Mouse (Mus musculus) intestine, embryonic 14.5 days (tissue): ENCODE measurements at regions not wholly inside any gene's neighbourhood (a gene's known extent, or its start where the extent isn't known, plus 50 kb on each side); places are given as distances from the start of the nearest gene placed in this dataset.

Experiments used
- ATAC-seq: fragments of 200-750 bp; cut with Nextera tagmentation; replicated peaks from 2 replicates; pipeline ENCODE4 v1.8.0; 2017; ENCODE audit warnings: low read depth, moderate number of reproducible peaks, moderate TSS enrichment, moderate library complexity; ENCODE audit not compliant: low FRiP score, low TSS enrichment
- DNase-seq: peaks from one replicate; pipeline ENCODE4 v3.0.0-alpha.2; 2018; ENCODE audit warnings: low spot score
- H3K27ac ChIP-seq: fragments of 300-500 bp; sonication (generic); 2 replicates; pipeline ENCODE4 v1.5.1; 2014; ENCODE audit warnings: low read depth, mild to moderate bottlenecking, control low read depth
- H3K27me3 ChIP-seq: fragments of 300-500 bp; sonication (generic); replicated peaks from 2 replicates; pipeline ENCODE4 v1.6.1; 2014; ENCODE audit warnings: low read length, control low read depth; ENCODE audit not compliant: control insufficient read depth, insufficient read depth
- H3K36me3 ChIP-seq: fragments of 300-500 bp; sonication (generic); 2 replicates; pipeline ENCODE4 v1.6.1; 2014; ENCODE audit warnings: low read length, control low read depth; ENCODE audit not compliant: control insufficient read depth, insufficient read depth
- H3K4me1 ChIP-seq: fragments of 300-500 bp; sonication (generic); replicated peaks from 2 replicates; pipeline ENCODE4 v1.6.1; 2014; ENCODE audit warnings: low read length, control low read depth, mixed read lengths; ENCODE audit not compliant: control insufficient read depth, insufficient read depth
- H3K4me2 ChIP-seq: fragments of 300-500 bp; sonication (generic); 2 replicates; pipeline ENCODE4 v1.6.1; 2014; ENCODE audit warnings: low read length
- H3K4me3 ChIP-seq: fragments of 300-500 bp; sonication (generic); 2 replicates; pipeline ENCODE4 v1.5.1; 2014; ENCODE audit warnings: low read depth, low read length, control low read depth, mixed read lengths
- H3K9ac ChIP-seq: fragments of 300-500 bp; sonication (generic); 2 replicates; pipeline ENCODE4 v1.6.1; 2014; ENCODE audit warnings: mild to moderate bottlenecking, low read length
- H3K9me3 ChIP-seq: fragments of 300-500 bp; sonication (generic); 2 replicates; pipeline ENCODE4 v1.6.1; 2016; ENCODE audit warnings: low read length, control low read depth; ENCODE audit not compliant: control insufficient read depth
- WGBS: fragments of 180-500 bp; shearing (Covaris S2); extraction: QIAGEN DNeasy Blood & Tissue Kit; methylation state at CpG from one replicate; pipeline ENCODE4 v1.1.7; 2014; 5-methylcytosine and 5-hydroxymethylcytosine counted together

DNA sequence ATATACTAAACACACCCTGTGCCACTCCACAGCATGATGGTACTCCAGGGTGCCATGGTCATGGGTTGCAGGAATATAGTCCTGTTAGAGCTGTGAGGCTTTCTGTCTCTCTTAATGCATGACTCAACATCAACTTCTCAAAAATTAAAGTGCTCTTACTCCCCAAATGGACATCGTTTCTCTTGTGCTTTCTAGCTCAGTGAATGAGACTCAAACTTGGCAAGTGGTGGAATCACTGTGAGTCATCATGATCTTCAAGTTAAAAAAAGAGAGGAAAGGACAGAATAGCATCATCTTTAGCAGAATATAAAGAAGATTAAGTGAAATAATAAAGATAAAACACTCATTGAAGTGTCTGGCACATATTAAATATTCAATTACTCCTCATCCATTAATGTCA lies 459.3 kb downstream of the Ppargc1a start:
- H3K9me3 ChIP-seq, result no peaks in the 10 kb centered on the region
- ATAC-seq, result no peak
- WGBS, result 86% methylated on average over 1 of the region's 1 CpGs

DNA sequence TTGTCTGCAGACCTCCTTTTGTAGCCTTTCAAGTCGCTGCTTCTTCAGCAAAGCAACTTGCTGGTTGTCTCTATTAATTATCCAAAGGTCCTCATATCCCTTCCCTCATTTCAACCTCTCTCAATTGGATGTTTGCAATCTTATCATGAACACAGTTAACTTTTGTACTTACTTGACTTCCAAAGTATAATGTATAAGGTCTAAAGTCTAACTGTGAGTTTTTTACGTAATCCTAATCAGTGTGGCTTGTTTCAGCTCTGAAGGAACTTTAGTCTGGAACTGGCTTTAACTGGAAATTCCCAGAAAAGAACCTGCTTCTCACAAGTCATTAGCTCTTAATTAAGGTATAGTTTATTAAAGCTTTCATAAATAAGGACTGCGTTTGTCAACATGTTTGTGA lies 467.6 kb downstream of the Ppargc1a start:
- 77% methylated on average over 3 of the region's 3 CpGs for WGBS
- DNase-seq, result no peak
- Histone ChIP-seq H3K36me3 (no peaks in the 10 kb centered on the region), H3K4me2 (no peak overlapping the region), H3K9ac (no peak overlapping the region), H3K4me3 (no peak overlapping the region), H3K27ac (no peak overlapping the region), H3K4me1 (no peaks in the 10 kb centered on the region), H3K9me3 (no peaks in the 10 kb centered on the region), H3K27me3 (no peaks in the 10 kb centered on the region)
- ATAC-seq, result no peak

More for the DNA sequence above, 459.3 kb downstream of the Ppargc1a start:
- Histone ChIP-seq H3K4me3 (no peak overlapping the region), H3K36me3 (no peaks in the 10 kb centered on the region), H3K4me1 (no peaks in the 10 kb centered on the region), H3K27me3 (no peaks in the 10 kb centered on the region), H3K4me2 (no peak overlapping the region), H3K9ac (no peak overlapping the region), H3K27ac (no peak overlapping the region)
- no peak for DNase-seq

- Histone ChIP-seq H3K27me3 (no peaks in the 10 kb centered on the region), H3K36me3 (no peaks in the 10 kb centered on the region), H3K27ac (no peak overlapping the region), H3K4me1 (no peaks in the 10 kb centered on the region), H3K9ac (no peak overlapping the region), H3K4me3 (no peak overlapping the region), H3K9me3 (no peaks in the 10 kb centered on the region), H3K4me2 (no peak overlapping the region)
- ATAC-seq (no peak), DNase-seq (no peak)
- 53% methylated on average over 8 of the region's 8 CpGs for WGBS
Observed at GRCm38 (mm10) chr5:51072674-51073468, 494.7 kb downstream of the Ppargc1a start.

- WGBS, result 55% methylated on average over 2 of the region's 2 CpGs
- no peak for ATAC-seq
Observed at GRCm38 (mm10) chr5:51072146-51072545, 495.4 kb downstream of the Ppargc1a start.

GRCm38 (mm10) chr5:51069668-51070067 lies 497.9 kb downstream of the Ppargc1a start:
- DNase-seq (no peak), ATAC-seq (no peak)
- Histone ChIP-seq H3K9me3 (no peaks in the 10 kb centered on the region), H3K27ac (no peak overlapping the region), H3K4me1 (no peaks in the 10 kb centered on the region), H3K9ac (no peak overlapping the region), H3K4me3 (no peak overlapping the region), H3K27me3 (no peaks in the 10 kb centered on the region), H3K36me3 (no peaks in the 10 kb centered on the region), H3K4me2 (no peak overlapping the region)
- WGBS, result 58% methylated on average over 1 of the region's 1 CpGs

More at GRCm38 (mm10) chr5:51072146-51072545, 495.4 kb downstream of the Ppargc1a start:
- Histone ChIP-seq H3K36me3 (no peaks in the 10 kb centered on the region), H3K4me1 (no peaks in the 10 kb centered on the region), H3K9me3 (no peaks in the 10 kb centered on the region), H3K27ac (no peak overlapping the region), H3K4me3 (no peak overlapping the region), H3K4me2 (no peak overlapping the region), H3K9ac (no peak overlapping the region), H3K27me3 (no peaks in the 10 kb centered on the region)
- no peak for DNase-seq

DNA sequence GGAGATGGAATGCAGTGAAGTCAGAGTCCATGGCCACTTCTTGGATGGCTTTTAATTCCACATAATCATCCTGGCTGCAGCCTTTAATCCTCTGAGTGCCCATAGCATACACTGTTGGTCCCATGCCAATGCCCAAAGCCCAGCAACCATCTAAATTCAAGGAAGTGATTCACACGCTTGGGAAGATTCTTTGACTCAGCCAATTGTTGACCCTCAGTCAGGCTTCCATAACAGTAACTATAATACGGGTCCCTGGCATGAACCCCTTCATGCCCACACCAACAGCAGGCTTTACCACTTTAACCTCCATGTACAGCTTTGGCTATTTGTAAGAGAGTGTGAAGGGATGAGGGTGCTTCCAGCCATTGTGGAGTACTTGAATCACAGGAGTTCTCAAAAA lies 521.7 kb downstream of the Ppargc1a start:
- ATAC-seq, result no peak
- H3K27me3 ChIP-seq, result no peaks in the 10 kb centered on the region
- no peak overlapping the region for H3K27ac ChIP-seq
- WGBS, result 90% methylated on average over 2 of the region's 2 CpGs
- H3K4me2 ChIP-seq, result no peak overlapping the region
- no peaks in the 10 kb centered on the region for H3K9me3 ChIP-seq
- no peaks in the 10 kb centered on the region for H3K36me3 ChIP-seq
- no peak for DNase-seq
- no peak overlapping the region for H3K4me3 ChIP-seq
- H3K4me1 ChIP-seq, result no peaks in the 10 kb centered on the region
- no peak overlapping the region for H3K9ac ChIP-seq

- H3K36me3 ChIP-seq, result no peaks in the 10 kb centered on the region
- WGBS, result 81% methylated on average over 6 of the region's 6 CpGs
- ATAC-seq (no peak), DNase-seq (no peak)
- no peaks in the 10 kb centered on the region for H3K4me1 ChIP-seq
- H3K9me3 ChIP-seq, result no peaks in the 10 kb centered on the region
- H3K4me2 ChIP-seq, result no peak overlapping the region
- no peak overlapping the region for H3K4me3 ChIP-seq
- no peaks in the 10 kb centered on the region for H3K27me3 ChIP-seq
- no peak overlapping the region for H3K27ac ChIP-seq
- H3K9ac ChIP-seq, result no peak overlapping the region
Observed at GRCm38 (mm10) chr5:51041541-51042217, 525.8 kb downstream of the Ppargc1a start.

DNA sequence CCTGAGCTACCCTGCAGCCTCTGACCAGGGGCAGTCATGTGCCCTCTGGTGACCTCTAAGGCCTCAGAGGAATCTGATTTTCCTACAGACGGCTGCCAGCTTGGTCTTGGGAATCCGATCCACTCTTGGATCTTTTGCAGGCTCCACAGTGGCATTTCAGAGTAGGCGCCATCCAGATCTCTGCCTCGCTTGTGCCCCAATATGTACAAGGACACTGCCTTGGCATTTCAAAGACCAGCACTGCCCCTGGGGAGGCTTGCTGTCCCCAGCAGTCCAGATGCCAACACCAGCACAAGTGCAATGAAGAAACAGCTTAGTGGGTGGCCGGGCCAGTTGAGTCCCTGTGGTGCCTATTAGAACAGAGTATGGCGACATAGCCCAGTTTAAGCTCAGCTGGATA lies 526.6 kb downstream of the Ppargc1a start:
- Histone ChIP-seq H3K9ac (no peak overlapping the region), H3K4me1 (no peaks in the 10 kb centered on the region), H3K4me3 (no peak overlapping the region), H3K36me3 (no peaks in the 10 kb centered on the region), H3K27ac (no peak overlapping the region), H3K27me3 (no peaks in the 10 kb centered on the region), H3K4me2 (no peak overlapping the region), H3K9me3 (no peaks in the 10 kb centered on the region)
- no peak for ATAC-seq
- DNase-seq, result no peak
- 80% methylated on average over 6 of the region's 6 CpGs for WGBS

GRCm38 (mm10) chr5:51040463-51040862 lies 527.1 kb downstream of the Ppargc1a start:
- Histone ChIP-seq H3K36me3 (no peaks in the 10 kb centered on the region), H3K27me3 (no peaks in the 10 kb centered on the region), H3K9me3 (no peaks in the 10 kb centered on the region), H3K27ac (no peak overlapping the region), H3K4me2 (no peak overlapping the region), H3K9ac (no peak overlapping the region), H3K4me1 (no peaks in the 10 kb centered on the region), H3K4me3 (no peak overlapping the region)
- 62% methylated on average over 6 of the region's 6 CpGs for WGBS
- no peak for DNase-seq
- ATAC-seq, result 0 out of 2 replicates have a peak, but pooled peaks have one; percentile 40
